Mouse (Mus musculus) limb, embryonic 12.5 days (tissue): Measurements from ENCODE around the gene Sec11a. TPM values are rescaled to one million over a fixed set of nuclear protein-coding genes. Genes with fewer than 3 reads are reported as not detected.

Experiments
- ATAC-seq: fragments of 200-750 bp; cut with Nextera tagmentation; 2 replicates; pipeline ENCODE4 v1.8.0; 2017; ENCODE audit warnings: low read depth, moderate TSS enrichment; ENCODE audit not compliant: insufficient number of reproducible peaks, insufficient read depth, low FRiP score, low TSS enrichment
- H3K27ac ChIP-seq: fragments of 300-500 bp; sonication (generic); 2 replicates; pipeline ENCODE4 v1.5.1; 2016; ENCODE audit warnings: mild to moderate bottlenecking, moderate library complexity
- H3K27me3 ChIP-seq: fragments of 300-500 bp; sonication (generic); 2 replicates; pipeline ENCODE4 v1.6.1; 2016; ENCODE audit warnings: mild to moderate bottlenecking, moderate library complexity
- H3K36me3 ChIP-seq: fragments of 300-500 bp; sonication (generic); 2 replicates; pipeline ENCODE4 v1.6.1; 2016; ENCODE audit warnings: mild to moderate bottlenecking, moderate library complexity
- H3K4me1 ChIP-seq: fragments of 300-500 bp; sonication (generic); replicated peaks from 2 replicates; pipeline ENCODE4 v1.6.1; 2016
- H3K4me2 ChIP-seq: fragments of 300-500 bp; sonication (generic); 2 replicates; pipeline ENCODE4 v1.6.1; 2016; ENCODE audit warnings: mild to moderate bottlenecking, moderate library complexity
- H3K4me3 ChIP-seq: fragments of 300-500 bp; sonication (generic); replicated peaks from 2 replicates; pipeline ENCODE4 v1.5.1; 2016; ENCODE audit warnings: mild to moderate bottlenecking
- H3K9ac ChIP-seq: fragments of 300-500 bp; sonication (generic); replicated peaks from 2 replicates; pipeline ENCODE4 v1.6.1; 2016; ENCODE audit warnings: mild to moderate bottlenecking, moderate library complexity
- H3K9me3 ChIP-seq: fragments of 300-500 bp; sonication (generic); 2 replicates; pipeline ENCODE4 v1.6.1; 2016; ENCODE audit warnings: mild to moderate bottlenecking, moderate library complexity
- WGBS: fragments of 180-500 bp; shearing (Covaris S2); methylation state at CpG from one replicate; pipeline ENCODE4 v1.1.7; 2016; 5-methylcytosine and 5-hydroxymethylcytosine counted together
- polyA plus RNA-seq: library from polyadenylated mRNA; unstranded; fragments of >200 nt; fragmentation: Nextera tagmentation; extraction: Ambion mirVana; gene quantifications from 2 replicates; pipeline ENCODE4 v1.2.1, GENCODE M21; 2016

Sec11a gene
- polyA plus RNA-seq, 1 experiment from 2014 or later = 199 TPM

DNA sequence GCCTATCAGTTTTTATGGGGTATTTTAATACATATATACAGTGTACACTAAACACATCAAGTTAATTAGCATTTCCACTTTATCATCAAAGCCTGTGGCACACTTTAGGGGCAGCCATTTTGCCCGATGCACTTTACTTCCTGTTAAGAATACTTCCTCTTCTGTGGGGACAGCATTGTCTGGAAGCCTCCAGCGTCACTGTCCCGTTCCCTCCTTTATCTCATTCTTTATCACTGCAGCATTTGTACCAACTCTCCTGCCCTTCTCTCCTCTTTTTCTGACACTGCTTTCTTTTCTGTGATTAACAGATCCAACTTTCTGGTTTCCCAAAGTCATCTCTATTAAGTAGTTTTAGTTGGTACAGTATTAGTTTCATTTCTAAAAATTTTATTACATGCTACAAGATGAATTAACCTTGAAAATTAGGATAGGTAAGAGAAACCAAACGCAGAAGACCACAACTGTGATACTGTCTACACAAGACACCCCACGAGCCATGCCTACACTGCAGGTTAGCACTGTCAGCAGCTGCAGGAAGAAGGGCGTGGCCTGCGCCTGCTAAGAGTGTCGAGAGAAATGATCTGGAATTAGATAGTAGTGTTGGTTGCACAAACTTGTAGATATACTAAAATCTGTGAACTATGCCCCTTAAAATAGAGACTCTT is 28.5 kb downstream of the Sec11a start:
- Histone ChIP-seq H3K9me3 (no peaks in the 10 kb centered on the region), H3K27ac (no peak overlapping the region), H3K4me2 (no peak overlapping the region), H3K36me3 (peaks cover 84% of the 10 kb centered on the region), H3K4me1 (no peaks in the 10 kb centered on the region), H3K27me3 (no peaks in the 10 kb centered on the region), H3K4me3 (no peak overlapping the region), H3K9ac (no peak overlapping the region)
- WGBS = 83% methylated on average over 8 of the region's 8 CpGs
- ATAC-seq = no peak

- ATAC-seq = no peak
Measured at GRCm38 (mm10) chr7:80917916-80918465, 29.6 kb downstream of the Sec11a start.

DNA sequence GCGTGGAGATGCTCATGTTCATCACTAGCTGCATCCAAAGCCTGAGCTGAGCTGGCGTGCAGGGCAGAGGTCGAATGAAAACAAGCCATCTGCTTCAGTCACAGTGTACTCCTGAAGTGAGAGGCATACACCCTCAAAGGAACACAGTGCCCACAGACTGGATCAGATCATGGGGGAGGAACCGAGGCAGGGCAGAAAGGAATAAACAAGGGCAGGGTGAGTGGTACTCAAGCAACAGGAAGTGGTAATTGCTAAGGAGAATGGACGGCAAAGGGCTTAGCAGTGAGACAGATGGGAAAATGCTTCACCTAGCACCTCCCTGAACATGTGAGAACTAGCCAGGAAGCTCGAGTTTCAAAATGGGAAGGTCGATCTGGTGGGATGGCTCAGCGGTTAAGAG is 35.1 kb downstream of the Sec11a start:
- no peaks in the 10 kb centered on the region for H3K27me3 ChIP-seq
- whole genome bisulfite sequencing = 80% methylated on average over 8 of the region's 8 CpGs
- H3K36me3 ChIP-seq = peaks cover 96% of the 10 kb centered on the region
- H3K4me3 ChIP-seq = no peak overlapping the region
- H3K27ac ChIP-seq = no peak overlapping the region
- H3K9ac ChIP-seq = no peak overlapping the region
- no peaks in the 10 kb centered on the region for H3K4me1 ChIP-seq
- no peak for ATAC-seq
- no peak overlapping the region for H3K4me2 ChIP-seq
- no peaks in the 10 kb centered on the region for H3K9me3 ChIP-seq

More at GRCm38 (mm10) chr7:80917916-80918465, 29.6 kb downstream of the Sec11a start:
- H3K36me3 ChIP-seq = peaks cover 89% of the 10 kb centered on the region
- H3K27me3 ChIP-seq = no peaks in the 10 kb centered on the region
- no peak overlapping the region for H3K4me2 ChIP-seq
- no peak overlapping the region for H3K9ac ChIP-seq
- no peak overlapping the region for H3K4me3 ChIP-seq
- H3K27ac ChIP-seq = no peak overlapping the region
- 84% methylated on average over 4 of the region's 4 CpGs for WGBS
- no peaks in the 10 kb centered on the region for H3K4me1 ChIP-seq
- H3K9me3 ChIP-seq = no peaks in the 10 kb centered on the region

- Histone ChIP-seq H3K27me3 (no peaks in the 10 kb centered on the region), H3K4me2 (no peak overlapping the region), H3K4me3 (no peak overlapping the region), H3K36me3 (peaks cover 92% of the 10 kb centered on the region), H3K9me3 (no peaks in the 10 kb centered on the region), H3K9ac (no peak overlapping the region), H3K27ac (no peak overlapping the region), H3K4me1 (no peaks in the 10 kb centered on the region)
- 76% methylated on average over 7 of the region's 7 CpGs for WGBS
- no peak for ATAC-seq
Measured at GRCm38 (mm10) chr7:80911053-80911452, 36.5 kb downstream of the Sec11a start.

- H3K9me3 ChIP-seq = no peaks in the 10 kb centered on the region
- no peaks in the 10 kb centered on the region for H3K27me3 ChIP-seq
- H3K36me3 ChIP-seq = peaks cover 41% of the 10 kb centered on the region
- peak within 1 kb of the TSS; percentile 49 for H3K4me3 ChIP-seq
- no peak for ATAC-seq
- peak within 1 kb of the TSS; percentile 67 for H3K9ac ChIP-seq
- peak within 1 kb of the TSS; percentile 91 for H3K4me2 ChIP-seq
- H3K4me1 ChIP-seq = peaks cover 16% of the 10 kb centered on the region
- H3K27ac ChIP-seq = peak within 1 kb of the TSS; percentile 20; the same call in 1 of the 2 replicates
- 4% methylated on average over 19 of the region's 19 CpGs for WGBS
Measured at GRCm38 (mm10) chr7:80904921-80905515, 42.6 kb downstream of the Sec11a start, which contains the start of gene Nmb. Nmb (minus strand) TSS chr7:80905076.

GRCm38 (mm10) chr7:80903625-80904422 is 43.8 kb downstream of the Sec11a start:
- Histone ChIP-seq H3K4me2 (peak overlapping the region; percentile 91), H3K4me1 (peaks cover 17% of the 10 kb centered on the region), H3K27ac (no peak overlapping the region), H3K27me3 (no peaks in the 10 kb centered on the region), H3K9ac (no peak overlapping the region), H3K36me3 (peaks cover 30% of the 10 kb centered on the region), H3K4me3 (peak overlapping the region; percentile 49; the same call in 1 of the 2 replicates), H3K9me3 (no peaks in the 10 kb centered on the region)
- 86% methylated on average over 11 of the region's 11 CpGs for WGBS
- no peak for ATAC-seq

DNA sequence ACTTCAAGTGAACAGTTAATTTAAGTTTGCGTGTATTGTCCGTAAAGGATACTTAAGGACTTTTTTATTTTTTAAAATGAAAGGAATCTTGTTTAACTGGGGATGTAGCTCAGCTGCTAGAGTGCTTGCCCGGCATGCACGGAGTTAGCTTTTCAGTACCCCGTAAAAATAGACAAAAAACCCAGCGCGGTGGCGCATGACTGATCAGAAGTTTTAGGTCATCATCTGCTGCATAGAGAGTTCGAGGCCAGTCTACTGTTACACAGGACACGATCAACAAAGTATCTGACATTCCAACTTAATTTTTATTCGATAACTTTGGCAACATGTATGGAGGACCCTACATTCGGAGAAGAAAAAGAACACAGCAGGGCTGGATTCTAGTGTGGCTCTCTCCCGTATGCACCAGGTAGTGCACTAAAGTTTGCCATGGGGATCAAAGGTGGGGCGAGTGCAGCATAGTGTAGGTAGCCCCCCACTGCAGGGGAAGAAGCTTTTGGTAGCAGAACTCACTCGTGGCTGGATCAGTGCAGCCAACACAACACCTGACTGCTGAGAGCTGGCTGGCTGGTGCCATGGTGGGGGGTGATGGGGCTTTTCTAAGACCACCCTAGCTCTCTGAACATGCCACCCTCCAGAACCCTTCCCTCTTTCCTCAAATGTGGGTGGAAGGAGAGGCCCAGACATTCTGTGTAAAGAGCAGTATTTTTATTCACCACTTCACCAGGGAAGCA is 45.9 kb downstream of the Sec11a start:
- H3K4me3 ChIP-seq = peak overlapping the region; percentile 67
- peaks cover 17% of the 10 kb centered on the region for H3K4me1 ChIP-seq
- H3K9me3 ChIP-seq = no peaks in the 10 kb centered on the region
- 32% methylated on average over 15 of the region's 15 CpGs for WGBS
- peak overlapping the region; percentile 63 for H3K9ac ChIP-seq
- ATAC-seq = no peak
- H3K36me3 ChIP-seq = peaks cover 28% of the 10 kb centered on the region
- no peaks in the 10 kb centered on the region for H3K27me3 ChIP-seq
- H3K4me2 ChIP-seq = peak overlapping the region; percentile 76
- H3K27ac ChIP-seq = peak overlapping the region; percentile 74

DNA sequence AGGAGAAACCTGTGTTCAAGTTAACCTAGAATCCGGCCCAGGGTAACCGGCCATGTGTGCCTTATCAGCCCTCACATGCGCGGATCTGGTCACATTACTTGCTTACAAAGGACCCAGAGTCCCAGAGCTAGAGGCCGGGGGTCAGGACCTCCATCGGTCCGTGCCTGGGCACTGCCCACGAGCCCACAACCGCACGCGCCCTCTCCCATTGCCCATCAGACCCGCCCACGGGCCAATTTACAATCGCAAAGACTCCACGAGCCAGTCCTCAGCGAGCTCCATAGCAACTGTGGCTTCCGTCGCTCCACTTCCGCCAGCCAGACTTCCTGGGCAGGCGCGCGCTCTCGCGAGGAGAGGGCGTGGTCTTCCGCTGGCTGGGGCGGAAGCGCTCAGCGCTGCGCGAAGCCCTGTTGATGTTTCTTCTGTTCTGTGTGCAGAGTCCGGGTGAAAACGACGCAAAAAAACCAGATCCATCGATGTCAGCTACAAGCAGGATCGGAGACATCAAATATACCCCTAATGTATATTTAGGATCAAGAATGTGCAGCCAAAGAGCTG is 46.6 kb downstream of the Sec11a start, which contains the start of gene Wdr73:
Wdr73 (minus strand) TSS at position 326 of the 558 bp plus-strand sequence.
- H3K27ac ChIP-seq = peak within 1 kb of the TSS; percentile 74
- peak within 1 kb of the TSS; percentile 63 for H3K9ac ChIP-seq
- peak within 1 kb of the TSS; percentile 67 for H3K4me3 ChIP-seq
- peaks cover 17% of the 10 kb centered on the region for H3K4me1 ChIP-seq
- H3K27me3 ChIP-seq = no peaks in the 10 kb centered on the region
- no peaks in the 10 kb centered on the region for H3K9me3 ChIP-seq
- peaks cover 32% of the 10 kb centered on the region for H3K36me3 ChIP-seq
- under 1% methylated on average over 36 of the region's 36 CpGs for WGBS
- H3K4me2 ChIP-seq = peak within 1 kb of the TSS; percentile 76
- ATAC-seq = peak; percentile 93

DNA sequence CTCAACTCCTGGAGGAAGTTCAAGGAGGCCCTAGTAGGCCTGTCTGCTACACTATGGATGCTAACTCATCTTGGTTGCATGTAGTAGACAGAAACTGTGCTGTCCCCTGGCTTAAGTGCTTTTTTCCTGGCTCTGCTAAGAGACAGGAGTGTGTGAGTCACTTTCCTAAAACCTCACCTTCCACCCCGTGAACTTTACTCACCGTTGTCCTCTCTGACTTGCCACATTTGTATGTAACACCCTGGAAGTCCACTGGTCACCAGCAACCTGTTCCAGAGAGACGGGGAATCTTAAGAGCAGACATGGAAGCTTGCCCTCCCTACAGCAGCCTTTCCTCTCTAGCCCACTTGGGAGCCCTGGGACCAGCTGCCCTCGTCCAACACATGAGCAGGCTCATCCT is 49.9 kb downstream of the Sec11a start:
- Histone ChIP-seq H3K36me3 (peaks cover 57% of the 10 kb centered on the region), H3K27me3 (no peaks in the 10 kb centered on the region), H3K4me3 (no peak overlapping the region), H3K9me3 (no peaks in the 10 kb centered on the region), H3K4me2 (no peak overlapping the region), H3K9ac (no peak overlapping the region), H3K27ac (no peak overlapping the region), H3K4me1 (peaks cover 9% of the 10 kb centered on the region)
- 92% methylated on average over 4 of the region's 4 CpGs for WGBS
- ATAC-seq = no peak

GRCm38 (mm10) chr7:80897134-80897533 is 50.4 kb downstream of the Sec11a start:
- 87% methylated on average over 7 of the region's 7 CpGs for WGBS
- Histone ChIP-seq H3K27ac (no peak overlapping the region), H3K9ac (no peak overlapping the region), H3K27me3 (no peaks in the 10 kb centered on the region), H3K36me3 (peaks cover 63% of the 10 kb centered on the region), H3K4me3 (no peak overlapping the region), H3K9me3 (no peaks in the 10 kb centered on the region), H3K4me1 (peaks cover 9% of the 10 kb centered on the region), H3K4me2 (no peak overlapping the region)
- ATAC-seq = no peak
